Mouse (Mus musculus): ENCODE results near the gene Cadm1. TPM values are rescaled to one million over a fixed set of nuclear protein-coding genes. Genes with fewer than 3 reads are reported as not detected.

Cadm1 gene
- polyA plus RNA-seq, 1 experiment = 7.9 TPM

DNA sequence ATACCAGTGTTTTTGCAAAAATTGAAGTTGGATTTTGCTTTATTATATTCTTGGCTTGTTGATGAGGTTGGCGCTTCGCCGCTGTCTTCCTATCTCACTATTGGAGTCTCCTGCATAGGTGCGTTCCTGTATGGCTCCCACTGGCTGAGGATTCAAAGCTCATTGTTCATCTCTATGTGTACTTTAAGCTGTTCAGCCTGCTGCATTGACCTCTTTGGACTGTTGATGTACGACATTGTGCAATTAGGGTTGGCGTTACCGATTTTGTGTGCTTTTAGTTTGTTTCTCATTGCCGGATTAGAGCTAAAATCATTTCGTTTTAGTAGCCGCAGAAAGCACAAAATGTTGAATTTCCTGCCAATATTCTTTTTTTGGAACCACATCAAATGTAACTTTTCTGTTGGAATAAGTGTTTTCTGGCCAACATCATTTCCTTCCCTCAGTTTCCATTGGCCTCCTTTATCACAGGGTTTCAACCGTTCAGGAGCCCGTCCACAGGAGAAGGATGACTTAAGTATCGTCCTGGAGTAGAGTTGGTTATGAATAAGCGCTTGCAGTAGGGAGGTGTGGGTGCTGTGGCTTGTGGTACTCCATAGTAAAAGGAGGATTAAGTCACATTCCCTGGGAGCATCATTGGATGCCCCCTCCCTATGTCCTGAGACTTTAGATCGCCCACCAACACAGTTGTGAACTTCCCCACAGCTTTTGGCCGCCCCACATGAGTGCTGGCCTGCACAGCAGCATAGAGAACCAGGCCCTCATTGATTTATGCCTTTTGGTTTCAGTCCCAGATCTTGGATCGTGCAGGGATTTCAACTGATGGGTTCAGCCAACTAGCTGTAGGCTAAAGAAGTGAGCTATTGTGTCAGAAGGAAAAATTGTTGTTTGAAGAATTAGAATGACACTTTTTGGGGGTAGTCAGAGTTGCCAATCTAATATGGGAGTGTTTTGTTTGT, 94.9 kb downstream of the Cadm1 start:
- Histone ChIP-seq H3K27me3 (ENCODE audit: control insufficient read depth, insufficient read depth, low read length) (no peaks in the 10 kb centered on the region), H3K36me3 (ENCODE audit: control insufficient read depth, insufficient read depth, low read length) (no peaks in the 10 kb centered on the region), H3K4me1 (replicated peaks; ENCODE audit: control insufficient read depth, insufficient read depth, low read length) (no peaks in the 10 kb centered on the region), H3K4me3 (ENCODE audit: control insufficient read depth, insufficient read depth, low read length) (no peak overlapping the region), H3K27ac (ENCODE audit: control insufficient read depth, insufficient read depth, low read length) (no peak overlapping the region)
- WGBS = 93% methylated on average over 17 of the region's 17 CpGs
- DNase-seq = no peak
- TF ChIP-seq CTCF (IDR thresholded peaks at IDR 0.05; ENCODE audit: borderline replicate concordance, control insufficient read depth, extremely low read depth, insufficient read depth, low read length, poor library complexity) (no peak), POLR2A (IDR thresholded peaks at IDR 0.05; ENCODE audit: control insufficient read depth, extremely low read depth, insufficient read depth, low read length, poor library complexity) (no peak)

DNA sequence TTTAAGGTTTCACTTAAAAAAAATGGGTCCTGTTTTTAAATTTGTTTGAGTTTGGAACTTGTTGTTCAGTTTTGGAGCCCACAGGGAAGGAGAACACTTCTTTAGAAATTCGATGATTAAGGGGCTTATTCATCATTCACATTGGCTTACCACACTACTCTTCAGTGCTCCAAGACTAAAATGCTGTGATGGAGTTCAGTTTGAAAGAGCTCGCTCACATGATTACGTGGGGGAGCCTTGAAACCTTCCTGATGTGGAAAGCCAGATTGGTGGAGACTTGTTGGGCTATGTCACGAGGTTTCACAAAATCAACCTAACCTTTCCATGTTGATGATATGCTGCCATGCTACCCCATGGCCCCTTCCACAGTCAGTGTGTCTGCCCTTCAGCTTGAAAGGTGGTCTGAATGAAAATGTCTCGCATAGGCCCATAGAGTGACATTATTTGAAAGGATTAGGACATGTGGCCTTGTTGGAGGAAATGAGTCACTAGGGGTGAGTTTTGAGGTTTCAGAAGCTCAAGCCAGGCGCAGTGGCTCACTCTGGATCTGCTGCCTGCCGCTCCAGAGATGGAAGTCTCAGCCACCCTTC, 95.7 kb downstream of the Cadm1 start:
- no peaks in the 10 kb centered on the region for H3K4me1 ChIP-seq (replicated peaks; ENCODE audit: control insufficient read depth, insufficient read depth, low read length)
- H3K36me3 ChIP-seq (ENCODE audit: control insufficient read depth, insufficient read depth, low read length) = no peaks in the 10 kb centered on the region
- 92% methylated on average over 7 of the region's 7 CpGs for WGBS
- TF ChIP-seq POLR2A (IDR thresholded peaks at IDR 0.05; ENCODE audit: control insufficient read depth, extremely low read depth, insufficient read depth, low read length, poor library complexity) (no peak), CTCF (IDR thresholded peaks at IDR 0.05; ENCODE audit: borderline replicate concordance, control insufficient read depth, extremely low read depth, insufficient read depth, low read length, poor library complexity) (no peak)
- no peak for DNase-seq
- no peaks in the 10 kb centered on the region for H3K27me3 ChIP-seq (ENCODE audit: control insufficient read depth, insufficient read depth, low read length)
- H3K4me3 ChIP-seq (ENCODE audit: control insufficient read depth, insufficient read depth, low read length) = no peak overlapping the region
- H3K27ac ChIP-seq (ENCODE audit: control insufficient read depth, insufficient read depth, low read length) = no peak overlapping the region

DNA sequence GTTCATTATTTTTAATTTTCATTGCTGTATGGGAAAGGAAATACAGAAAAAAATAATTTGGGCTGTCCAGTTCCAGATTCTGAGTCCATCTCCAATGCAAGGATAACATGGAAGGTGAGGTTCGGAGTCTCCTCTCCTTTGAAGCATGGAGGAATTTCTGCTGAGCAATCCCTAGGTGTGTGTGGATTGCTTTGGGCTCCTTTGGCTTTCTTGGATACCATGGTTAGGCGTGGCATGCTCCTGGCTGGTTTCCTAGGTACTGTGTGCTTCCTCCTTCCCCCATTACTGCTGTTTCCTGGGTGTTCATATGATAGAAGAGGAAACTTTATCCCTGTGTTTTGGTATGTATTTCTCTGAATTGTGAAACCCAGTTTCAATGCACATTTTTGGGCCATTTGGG, 98.0 kb downstream of the Cadm1 start:
- no peak for DNase-seq
- no peak overlapping the region for H3K27ac ChIP-seq (ENCODE audit: control insufficient read depth, insufficient read depth, low read length)
- H3K4me3 ChIP-seq (ENCODE audit: control insufficient read depth, insufficient read depth, low read length) = no peak overlapping the region
- no peaks in the 10 kb centered on the region for H3K27me3 ChIP-seq (ENCODE audit: control insufficient read depth, insufficient read depth, low read length)
- H3K4me1 ChIP-seq (replicated peaks; ENCODE audit: control insufficient read depth, insufficient read depth, low read length) = no peaks in the 10 kb centered on the region
- no peaks in the 10 kb centered on the region for H3K36me3 ChIP-seq (ENCODE audit: control insufficient read depth, insufficient read depth, low read length)
- 89% methylated on average over 2 of the region's 2 CpGs for WGBS
- TF ChIP-seq POLR2A (IDR thresholded peaks at IDR 0.05; ENCODE audit: control insufficient read depth, extremely low read depth, insufficient read depth, low read length, poor library complexity) (no peak), CTCF (IDR thresholded peaks at IDR 0.05; ENCODE audit: borderline replicate concordance, control insufficient read depth, extremely low read depth, insufficient read depth, low read length, poor library complexity) (no peak)

DNA sequence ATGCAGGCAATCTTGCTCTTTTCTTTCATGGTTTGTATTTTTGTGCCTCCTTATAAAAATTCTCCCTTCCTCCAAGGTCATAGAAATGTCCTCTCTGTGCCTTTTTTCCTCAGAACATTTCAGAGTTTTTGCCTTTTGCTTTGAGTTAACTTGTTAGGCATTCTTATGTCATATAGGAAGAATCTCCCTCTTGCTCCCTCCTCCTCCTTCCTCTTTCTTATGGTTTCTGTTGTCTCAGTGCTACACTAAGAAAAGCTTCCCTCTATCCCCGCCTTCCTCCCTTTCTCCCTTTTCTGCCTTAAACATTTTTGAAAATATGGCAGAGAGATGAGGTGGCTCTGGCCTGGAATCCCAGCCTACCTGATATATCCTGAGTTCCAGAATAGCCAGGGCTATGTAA, 98.6 kb downstream of the Cadm1 start:
- no peak for TF ChIP-seq POLR2A (IDR thresholded peaks at IDR 0.05; ENCODE audit: control insufficient read depth, extremely low read depth, insufficient read depth, low read length, poor library complexity)
- no peak for TF ChIP-seq CTCF (IDR thresholded peaks at IDR 0.05; ENCODE audit: borderline replicate concordance, control insufficient read depth, extremely low read depth, insufficient read depth, low read length, poor library complexity)

DNA sequence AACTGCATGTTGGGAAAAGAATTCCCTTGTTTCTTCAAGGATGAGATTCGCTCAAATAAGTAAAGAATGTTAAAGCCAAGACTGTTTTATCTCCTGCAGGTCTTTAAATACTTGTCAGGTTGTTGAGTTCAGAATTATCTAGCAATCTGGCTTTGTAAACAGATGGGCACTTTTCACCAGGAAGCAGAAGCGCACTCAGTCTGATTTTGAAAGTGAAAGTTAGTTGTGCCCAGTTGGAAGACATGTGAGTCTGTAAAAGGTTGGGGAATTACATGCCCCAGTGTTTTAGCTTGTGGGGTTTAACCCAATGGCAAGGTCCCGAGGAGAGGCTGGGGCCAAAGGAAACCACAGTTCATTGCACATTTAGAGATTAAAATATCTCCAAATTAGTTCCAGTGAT, 104.7 kb downstream of the Cadm1 start:
- 43% methylated on average over 3 of the region's 3 CpGs for WGBS
- DNase-seq = no peak
- Histone ChIP-seq H3K27ac (ENCODE audit: control insufficient read depth, insufficient read depth, low read length) (no peak overlapping the region), H3K4me3 (ENCODE audit: control insufficient read depth, insufficient read depth, low read length) (no peak overlapping the region), H3K27me3 (ENCODE audit: control insufficient read depth, insufficient read depth, low read length) (no peaks in the 10 kb centered on the region), H3K36me3 (ENCODE audit: control insufficient read depth, insufficient read depth, low read length) (no peaks in the 10 kb centered on the region), H3K4me1 (replicated peaks; ENCODE audit: control insufficient read depth, insufficient read depth, low read length) (no peaks in the 10 kb centered on the region)
- no peak for TF ChIP-seq POLR2A (IDR thresholded peaks at IDR 0.05; ENCODE audit: control insufficient read depth, extremely low read depth, insufficient read depth, low read length, poor library complexity)
- TF ChIP-seq CTCF (IDR thresholded peaks at IDR 0.05; ENCODE audit: borderline replicate concordance, control insufficient read depth, extremely low read depth, insufficient read depth, low read length, poor library complexity) = no peak

More for the DNA sequence above, 98.6 kb downstream of the Cadm1 start:
- WGBS = 57% methylated on average over 1 of the region's 1 CpGs
- H3K27ac ChIP-seq (ENCODE audit: control insufficient read depth, insufficient read depth, low read length) = no peak overlapping the region
- H3K4me3 ChIP-seq (ENCODE audit: control insufficient read depth, insufficient read depth, low read length) = no peak overlapping the region
- no peaks in the 10 kb centered on the region for H3K4me1 ChIP-seq (replicated peaks; ENCODE audit: control insufficient read depth, insufficient read depth, low read length)
- H3K27me3 ChIP-seq (ENCODE audit: control insufficient read depth, insufficient read depth, low read length) = no peaks in the 10 kb centered on the region
- no peak for DNase-seq
- no peaks in the 10 kb centered on the region for H3K36me3 ChIP-seq (ENCODE audit: control insufficient read depth, insufficient read depth, low read length)

DNA sequence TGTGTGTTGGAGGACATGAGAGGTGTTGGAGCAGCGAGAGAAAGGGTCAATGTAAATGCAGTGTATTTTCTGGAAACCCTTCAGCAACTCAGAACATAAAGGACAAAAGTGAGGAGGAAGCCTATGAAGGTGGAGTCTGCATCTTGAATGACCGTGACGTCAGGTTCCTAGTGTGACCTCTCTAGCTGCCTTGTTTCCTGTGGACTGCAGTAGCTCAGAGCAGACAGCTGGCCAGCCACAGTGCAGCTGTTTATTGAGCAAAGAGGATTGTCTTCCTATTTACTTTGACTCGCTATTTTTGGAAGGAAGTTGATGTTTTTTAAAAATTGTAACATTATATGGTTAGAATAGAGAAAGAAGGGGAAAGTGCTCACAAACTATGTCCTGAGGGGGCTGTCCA, 112.7 kb downstream of the Cadm1 start:
- Histone ChIP-seq H3K4me1 (replicated peaks; ENCODE audit: control insufficient read depth, insufficient read depth, low read length) (no peaks in the 10 kb centered on the region; the same call in 1 of the 2 replicates), H3K27me3 (ENCODE audit: control insufficient read depth, insufficient read depth, low read length) (no peaks in the 10 kb centered on the region), H3K36me3 (ENCODE audit: control insufficient read depth, insufficient read depth, low read length) (no peaks in the 10 kb centered on the region), H3K27ac (ENCODE audit: control insufficient read depth, insufficient read depth, low read length) (no peak overlapping the region), H3K4me3 (ENCODE audit: control insufficient read depth, insufficient read depth, low read length) (no peak overlapping the region)
- TF ChIP-seq POLR2A (IDR thresholded peaks at IDR 0.05; ENCODE audit: control insufficient read depth, extremely low read depth, insufficient read depth, low read length, poor library complexity) (no peak), CTCF (IDR thresholded peaks at IDR 0.05; ENCODE audit: borderline replicate concordance, control insufficient read depth, extremely low read depth, insufficient read depth, low read length, poor library complexity) (no peak)
- WGBS = 68% methylated on average over 4 of the region's 4 CpGs
- DNase-seq = no peak

All from thymus, adult 2 months (tissue).